Mouse (Mus musculus) liver, embryonic 14.5 days (tissue): ENCODE results near the gene Rsph10b.

Source experiments
- CTCF ChIP-seq: IDR thresholded peaks from 2 replicates; pipeline ENCODE4 v1.5.1; 2016; ENCODE audit warnings: antibody characterized with exemption, low read depth, control low read depth
- EP300 ChIP-seq: IDR thresholded peaks from 2 replicates; pipeline ENCODE4 v1.6.1; 2016; ENCODE audit warnings: antibody characterized with exemption, low read depth

DNA sequence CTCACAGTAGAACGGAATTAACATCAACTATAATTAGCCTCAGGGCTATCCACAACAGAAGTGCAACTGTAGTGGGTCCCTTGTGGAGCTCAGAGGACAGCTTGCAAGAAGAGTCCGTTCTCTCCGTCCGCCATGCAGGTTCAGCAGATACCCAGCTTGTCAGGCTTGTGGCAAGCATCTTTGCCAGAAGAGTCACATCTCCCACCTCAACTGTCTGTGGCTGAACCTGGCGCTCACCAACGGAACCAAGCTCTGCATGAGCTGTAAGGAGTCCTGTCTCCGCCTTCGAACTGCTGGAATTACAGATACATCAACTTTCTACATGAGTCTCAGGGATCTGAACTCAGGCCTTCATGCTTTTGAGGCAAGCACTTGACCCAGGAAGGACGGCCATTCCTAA is 3.3 kb downstream of the Rsph10b start:
- TF ChIP-seq EP300 (no peak), CTCF (no peak)
